12 mouse cellular contexts compared by ENCODE assay signal in genomic region chr4:82806176-82806757, GRCm38 (mm10). TPM values are rescaled to one million over a fixed set of nuclear protein-coding genes. Genes with fewer than 3 reads are reported as not detected.
DNase-seq lines count a peak whose midpoint lies in the region; ATAC-seq and TF ChIP-seq lines count a peak whose summit lies in the region.
"Had no signal": no experiment of that assay in that cellular context is flagged by ENCODE, and none has a peak within 500 bp of the region (broad histone marks: within the 10 kb centered on the region; RNA-seq: fewer than 3 reads in every experiment).

No protein-coding gene starts in this region.

- H3K4me3 ChIP-seq in midbrain, embryonic 16.5 days (ENCODE audit: low read depth, low read length), result no peak overlapping the region
- no peak overlapping the region for H3K4me3 ChIP-seq in midbrain, embryonic 13.5 days (replicated peaks)
- H3K4me3 ChIP-seq in hindbrain, postnatal 0 days (ENCODE audit: low read length), result no peak overlapping the region
- H3K4me3 ChIP-seq in neural tube, embryonic 14.5 days (ENCODE audit: low read depth, low read length), result no peak overlapping the region
- H3K4me3 ChIP-seq: embryonic facial prominence, embryonic 10.5 days; heart, embryonic 13.5 days; lung, embryonic 15.5 days had no signal

- H3K27me3 ChIP-seq in midbrain, embryonic 16.5 days (ENCODE audit: control insufficient read depth, insufficient read depth, low read depth, low read length), result no peaks in the 10 kb centered on the region
- H3K27me3 ChIP-seq in midbrain, embryonic 13.5 days, result no peaks in the 10 kb centered on the region
- H3K27me3 ChIP-seq in hindbrain, postnatal 0 days (ENCODE audit: insufficient read depth, low read length), result no peaks in the 10 kb centered on the region
- no peaks in the 10 kb centered on the region for H3K27me3 ChIP-seq in neural tube, embryonic 14.5 days (ENCODE audit: control insufficient read depth, insufficient read depth, low read length)
- H3K27me3 ChIP-seq: heart, embryonic 13.5 days; lung, embryonic 15.5 days had no signal

- peak; percentile 71 for ATAC-seq in midbrain, embryonic 16.5 days
- ATAC-seq in midbrain, embryonic 13.5 days, result no peak
- ATAC-seq in hindbrain, postnatal 0 days, result peak; percentile 95
- ATAC-seq in neural tube, embryonic 14.5 days (ENCODE audit: low read depth), result peak; percentile 60
- ATAC-seq in erythroblast, adult 5-6 weeks (replicated peaks; ENCODE audit: low FRiP score, poor library complexity, severe bottlenecking), result no peak
- ATAC-seq: inflammation-experienced regulatory T-cells, adult 6 months had no signal

- H3K4me2 ChIP-seq in midbrain, embryonic 16.5 days (ENCODE audit: low read length), result no peak overlapping the region
- no peak overlapping the region for H3K4me2 ChIP-seq in midbrain, embryonic 13.5 days (replicated peaks)
- H3K4me2 ChIP-seq in hindbrain, postnatal 0 days (ENCODE audit: low read depth, low read length), result no peak overlapping the region
- H3K4me2 ChIP-seq in neural tube, embryonic 14.5 days (ENCODE audit: low read depth, low read length), result no peak overlapping the region
- H3K4me2 ChIP-seq: heart, embryonic 13.5 days; lung, embryonic 15.5 days had no signal

- H3K9me3 ChIP-seq in midbrain, embryonic 16.5 days (replicated peaks; ENCODE audit: control insufficient read depth, low read length, poor library complexity, severe bottlenecking), result no peaks in the 10 kb centered on the region
- H3K9me3 ChIP-seq in midbrain, embryonic 13.5 days, result no peaks in the 10 kb centered on the region
- H3K9me3 ChIP-seq in hindbrain, postnatal 0 days (ENCODE audit: low read length), result no peaks in the 10 kb centered on the region
- H3K9me3 ChIP-seq in neural tube, embryonic 14.5 days (ENCODE audit: control insufficient read depth, low read length), result no peaks in the 10 kb centered on the region
- H3K9me3 ChIP-seq: embryonic facial prominence, embryonic 10.5 days; heart, embryonic 13.5 days; lung, embryonic 15.5 days had no signal

- peak; percentile 69 to 76 for DNase-seq in cerebellum, postnatal 14 days
- DNase-seq in hindbrain, postnatal 0 days (ENCODE audit: low spot score), result peak; percentile 86
- DNase-seq in thymus, postnatal 36 days, result no peak
- DNase-seq: kidney, postnatal 10 days had no signal

- no peak overlapping the region for H3K27ac ChIP-seq in midbrain, embryonic 16.5 days (ENCODE audit: low read length)
- no peak overlapping the region for H3K27ac ChIP-seq in midbrain, embryonic 13.5 days
- H3K27ac ChIP-seq in hindbrain, postnatal 0 days, result 0 out of 2 replicates have a peak overlapping the region, but pooled peaks have one; percentile 41
- no peak overlapping the region for H3K27ac ChIP-seq in neural tube, embryonic 14.5 days (ENCODE audit: low read depth, low read length)
- H3K27ac ChIP-seq: embryonic facial prominence, embryonic 10.5 days; heart, embryonic 13.5 days; lung, embryonic 15.5 days had no signal

- no peaks in the 10 kb centered on the region for H3K4me1 ChIP-seq in midbrain, embryonic 16.5 days (ENCODE audit: control insufficient read depth, insufficient read depth, low read length)
- 0 out of 2 replicates have a peak, but pooled peaks cover 6% of the 10 kb centered on the region for H3K4me1 ChIP-seq in midbrain, embryonic 13.5 days (replicated peaks)
- H3K4me1 ChIP-seq in hindbrain, postnatal 0 days (ENCODE audit: insufficient read depth, low read length), result no peaks in the 10 kb centered on the region
- no peaks in the 10 kb centered on the region for H3K4me1 ChIP-seq in neural tube, embryonic 14.5 days (ENCODE audit: control insufficient read depth, insufficient read depth, low read length)
- H3K4me1 ChIP-seq: embryonic facial prominence, embryonic 10.5 days; lung, embryonic 15.5 days had no signal

- no peaks in the 10 kb centered on the region for H3K36me3 ChIP-seq in midbrain, embryonic 16.5 days (ENCODE audit: control insufficient read depth, insufficient read depth, low read length)
- H3K36me3 ChIP-seq in midbrain, embryonic 13.5 days, result no peaks in the 10 kb centered on the region
- H3K36me3 ChIP-seq in hindbrain, postnatal 0 days (ENCODE audit: insufficient read depth, low read length), result no peaks in the 10 kb centered on the region
- no peaks in the 10 kb centered on the region for H3K36me3 ChIP-seq in neural tube, embryonic 14.5 days (ENCODE audit: control insufficient read depth, insufficient read depth, low read length)
- H3K36me3 ChIP-seq: lung, embryonic 15.5 days had no signal

- 58% methylated on average over 10 of the region's 10 CpGs for WGBS in midbrain, embryonic 16.5 days
- 72% methylated on average over 10 of the region's 10 CpGs for WGBS in midbrain, embryonic 13.5 days
- 26% methylated on average over 10 of the region's 10 CpGs for WGBS in hindbrain, postnatal 0 days
- 47% methylated on average over 10 of the region's 10 CpGs for WGBS in neural tube, embryonic 14.5 days

- H3K9ac ChIP-seq in midbrain, embryonic 16.5 days (ENCODE audit: low read depth, low read length), result no peak overlapping the region
- no peak overlapping the region for H3K9ac ChIP-seq in midbrain, embryonic 13.5 days (replicated peaks)
- H3K9ac ChIP-seq in hindbrain, postnatal 0 days (replicated peaks; ENCODE audit: low read length), result no peak overlapping the region
- no peak overlapping the region for H3K9ac ChIP-seq in neural tube, embryonic 14.5 days (replicated peaks; ENCODE audit: low read depth, low read length)
- H3K9ac ChIP-seq: heart, embryonic 13.5 days; lung, embryonic 15.5 days had no signal

- TF ChIP-seq CTCF in hindbrain, postnatal 0 days (IDR thresholded peaks at IDR 0.05; ENCODE audit: low read depth), result no peak

RNA-seq across cellular contexts. Expression of gene Zdhhc21, which starts 53.5 kb away (rescaled TPM):
- polyA plus RNA-seq in midbrain, embryonic 16.5 days (2015; fragmentation: Nextera tagmentation; extraction: Ambion mirVana), result 19.2 and 21.6 TPM in 2 replicates
- 16.7 and 16.9 TPM in 2 replicates for polyA plus RNA-seq in midbrain, embryonic 13.5 days (2015; fragmentation: Nextera tagmentation; extraction: Ambion mirVana)
- 41.3 and 45.0 TPM in 2 replicates for total RNA-seq in hindbrain, postnatal 0 days (2014; rRNA removed)
- 13.4 and 14.0 TPM in 2 replicates for polyA plus RNA-seq in hindbrain, postnatal 0 days (2015; fragmentation: Nextera tagmentation; extraction: Ambion mirVana)
- polyA plus RNA-seq in neural tube, embryonic 14.5 days (2014; fragmentation: Nextera tagmentation; extraction: Ambion mirVana), result 19.8 and 20.3 TPM in 2 replicates
- total RNA-seq in erythroblast, adult 5-6 weeks (2015; ENCODE audit: low replicate concordance), result 3.6 and 6.3 TPM in 2 replicates
- total RNA-seq in erythroblast, adult 5-6 weeks (2017; ENCODE audit: low replicate concordance), result 2.5 and 3.9 TPM in 2 replicates

Comparison
In these comparisons a context has a peak if more than half of its experiments do, and no peak if none do; other contexts are left out.
1. ATAC-seq: peak in midbrain, embryonic 16.5 days (single experiment), hindbrain, postnatal 0 days (single experiment) and neural tube, embryonic 14.5 days (single experiment); none in midbrain, embryonic 13.5 days (single experiment) and erythroblast, adult 5-6 weeks (single experiment).
2. DNase-seq: peak in cerebellum, postnatal 14 days (2 of 2) and hindbrain, postnatal 0 days (single experiment); none in thymus, postnatal 36 days (0 of 2).